ENCODE assay signal across 8 mouse cellular contexts in the genomic region with DNA sequence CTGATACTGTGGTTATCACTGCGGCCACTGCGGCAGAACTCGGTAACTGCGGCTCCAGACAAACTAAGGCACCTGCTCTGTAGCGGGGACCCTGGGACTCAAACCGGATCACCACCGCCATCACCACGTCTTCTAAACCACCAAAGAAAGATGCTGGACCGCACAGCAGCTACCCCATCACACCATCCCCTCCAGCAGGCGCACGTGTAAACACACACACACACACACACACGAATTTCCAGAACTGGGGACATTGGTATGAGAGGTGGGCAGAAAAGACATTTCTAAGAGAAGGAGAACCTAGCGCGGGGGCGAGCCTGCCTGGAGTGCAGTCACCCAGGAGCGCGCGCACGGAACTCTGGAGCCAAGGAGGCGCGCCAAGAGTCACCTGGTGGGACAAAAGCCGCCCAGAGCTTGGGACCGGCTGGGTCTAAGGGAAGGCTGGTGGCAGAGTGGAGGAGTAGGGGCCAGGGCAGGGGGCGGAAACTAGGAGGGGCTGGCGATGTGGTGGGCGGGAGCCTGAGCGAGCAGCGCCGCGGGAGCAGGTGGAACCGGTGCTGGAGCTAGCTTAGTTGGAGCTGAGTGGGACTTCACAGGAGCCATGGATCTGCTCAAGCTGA. TPM values are rescaled to one million over a fixed set of nuclear protein-coding genes. Genes with fewer than 3 reads are reported as not detected.
DNase-seq lines count a peak whose midpoint lies in the region; ATAC-seq lines count a peak whose summit lies in the region.

Cckbr (plus strand) TSS at position 308 of the 620 bp plus-strand sequence.

- WGBS in embryonic facial prominence, embryonic 10.5 days: 2% methylated on average over 31 of the region's 31 CpGs
- 1% methylated on average over 31 of the region's 31 CpGs for WGBS in hindbrain, embryonic 15.5 days
- under 1% methylated on average over 31 of the region's 31 CpGs for WGBS in midbrain, embryonic 15.5 days

- H3K9me3 ChIP-seq in embryonic facial prominence, embryonic 10.5 days: no peaks in the 10 kb centered on the region
- H3K9me3 ChIP-seq in hindbrain, embryonic 15.5 days: no peaks in the 10 kb centered on the region
- no peaks in the 10 kb centered on the region for H3K9me3 ChIP-seq in midbrain, embryonic 15.5 days

- H3K4me2 ChIP-seq in hindbrain, embryonic 15.5 days: peak within 1 kb of the TSS; percentile 91
- H3K4me2 ChIP-seq in midbrain, embryonic 15.5 days: peak within 1 kb of the TSS; percentile 86

- peak within 1 kb of the TSS; percentile 61 for H3K4me3 ChIP-seq in embryonic facial prominence, embryonic 10.5 days
- H3K4me3 ChIP-seq in hindbrain, embryonic 15.5 days: peak within 1 kb of the TSS; percentile 62
- peak within 1 kb of the TSS; percentile 59 for H3K4me3 ChIP-seq in midbrain, embryonic 15.5 days

- peak within 1 kb of the TSS; percentile 58 for H3K9ac ChIP-seq in hindbrain, embryonic 15.5 days
- peak within 1 kb of the TSS; percentile 50 for H3K9ac ChIP-seq in midbrain, embryonic 15.5 days

- H3K27me3 ChIP-seq in embryonic facial prominence, embryonic 10.5 days (replicated peaks; ENCODE audit: low read depth, poor library complexity, severe bottlenecking): peaks cover 58% of the 10 kb centered on the region
- peaks cover 7% of the 10 kb centered on the region; the same call in 1 of the 2 replicates for H3K27me3 ChIP-seq in hindbrain, embryonic 15.5 days
- peaks cover 6% of the 10 kb centered on the region for H3K27me3 ChIP-seq in midbrain, embryonic 15.5 days (replicated peaks)

- peak; percentile 90 for ATAC-seq in hindbrain, embryonic 15.5 days (ENCODE audit: low FRiP score, low read depth)
- ATAC-seq in midbrain, embryonic 15.5 days (replicated peaks): peak; percentile 89

- no peak within 1 kb of the TSS; the same call in 1 of the 2 replicates for H3K27ac ChIP-seq in embryonic facial prominence, embryonic 10.5 days (replicated peaks)
- 0 out of 2 replicates have a peak within 1 kb of the TSS, but pooled peaks have one; percentile 14 for H3K27ac ChIP-seq in hindbrain, embryonic 15.5 days (replicated peaks)
- H3K27ac ChIP-seq in midbrain, embryonic 15.5 days: peak within 1 kb of the TSS; percentile 2; the same call in 1 of the 2 replicates

- DNase-seq in kidney, postnatal 10 days: peak; percentile 29
- DNase-seq in kidney, adult 18-20 months: no peak
- peak; percentile 58 for DNase-seq in embryonic facial prominence, embryonic 10.5 days (ENCODE audit: low spot score)
- no peak for DNase-seq in gastrocnemius, adult 18-20 months (ENCODE audit: low spot score)
- no peak for DNase-seq in MN1 (ENCODE audit: low spot score)
- DNase-seq in adrenal gland, adult 8-10 months: no peak

- H3K4me1 ChIP-seq in embryonic facial prominence, embryonic 10.5 days: peaks cover 14% of the 10 kb centered on the region
- H3K4me1 ChIP-seq in hindbrain, embryonic 15.5 days (replicated peaks): peaks cover 14% of the 10 kb centered on the region; the same call in 1 of the 2 replicates
- peaks cover 16% of the 10 kb centered on the region; the same call in 1 of the 2 replicates for H3K4me1 ChIP-seq in midbrain, embryonic 15.5 days

- no peaks in the 10 kb centered on the region for H3K36me3 ChIP-seq in embryonic facial prominence, embryonic 10.5 days (replicated peaks)
- H3K36me3 ChIP-seq in hindbrain, embryonic 15.5 days: no peaks in the 10 kb centered on the region
- no peaks in the 10 kb centered on the region for H3K36me3 ChIP-seq in midbrain, embryonic 15.5 days (replicated peaks)

RNA-seq across cellular contexts. Expression of gene Cckbr, which starts in this region (rescaled TPM):
- polyA plus RNA-seq in embryonic facial prominence, embryonic 10.5 days (2016; fragmentation: Nextera tagmentation; extraction: Ambion mirVana): 0.47 and 0.87 TPM in 2 replicates
- 5.2 and 5.5 TPM in 2 replicates for polyA plus RNA-seq in hindbrain, embryonic 15.5 days (2015; fragmentation: Nextera tagmentation; extraction: Ambion mirVana)
- polyA plus RNA-seq in midbrain, embryonic 15.5 days (2015; fragmentation: Nextera tagmentation; extraction: Ambion mirVana): 4.5 and 5.9 TPM in 2 replicates
- not detected for total RNA-seq in gastrocnemius, adult 18-20 months (2021)
- under 1 TPM in 2 of 4 experiments, not detected in 2; 0.13 to 0.15 TPM for total RNA-seq in adrenal gland, adult 8-10 months (2022)

Comparison
In these comparisons a context has a peak if more than half of its experiments do, and no peak if none do; other contexts are left out.
1. Peak in DNase-seq and H3K4me3 ChIP-seq in embryonic facial prominence, embryonic 10.5 days; RNA of the gene not detected or under 1 TPM.